Mouse (Mus musculus): ENCODE data around the gene Zfyve27.

DNA sequence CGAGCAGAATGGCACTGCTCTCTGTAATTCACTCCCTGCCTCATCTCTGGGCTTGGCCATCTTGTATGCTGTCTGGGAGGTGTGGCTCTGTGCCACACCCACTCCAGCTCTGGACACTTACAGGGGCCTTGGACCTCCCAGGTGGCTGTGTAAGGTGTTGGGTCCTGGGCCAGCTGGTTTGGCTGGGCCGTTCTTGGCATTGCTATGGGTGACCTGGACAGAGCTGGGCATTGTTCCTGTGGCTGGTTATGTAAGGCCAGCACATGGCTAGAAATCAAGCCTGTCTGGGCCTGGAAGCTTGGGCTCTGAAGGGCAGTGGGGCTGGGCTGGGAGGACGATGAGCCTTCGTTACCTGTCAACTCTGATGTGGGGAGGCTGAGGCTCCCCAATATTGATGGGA is 40.6 kb downstream of the Zfyve27 start:
- TF ChIP-seq CTCF (IDR thresholded peaks at IDR 0.05; ENCODE audit: low read depth, low read length) (no peak), POLR2A (IDR thresholded peaks at IDR 0.05; ENCODE audit: borderline replicate concordance, low read depth, low read length) (no peak)
